Mouse (Mus musculus) G1E (cell line): Measurements from ENCODE around the gene Fcho2.

Source experiments
- CTCF ChIP-seq: IDR thresholded peaks from 2 replicates; pipeline ENCODE4 v1.5.1; 2012; ENCODE audit warnings: low read depth, low read length, inconsistent platforms, mixed read lengths
- GATA1 ChIP-seq: IDR thresholded peaks from 2 replicates; pipeline ENCODE4 v1.6.1; 2012; ENCODE audit warnings: borderline replicate concordance, low read length, inconsistent platforms, mixed read lengths
- POLR2AphosphoS5 ChIP-seq: IDR thresholded peaks from 2 replicates; pipeline ENCODE4 v1.6.1; 2012; ENCODE audit warnings: low read depth, low read length, inconsistent platforms; ENCODE audit not compliant: insufficient replicate concordance

GRCm38 (mm10) chr13:98716176-98716575 lies 99.1 kb downstream of the Fcho2 start:
- TF ChIP-seq CTCF = no peak
- no peak for TF ChIP-seq GATA1
- no peak for TF ChIP-seq POLR2AphosphoS5
